15 mouse cellular contexts compared by ENCODE assay signal in the genomic region with DNA sequence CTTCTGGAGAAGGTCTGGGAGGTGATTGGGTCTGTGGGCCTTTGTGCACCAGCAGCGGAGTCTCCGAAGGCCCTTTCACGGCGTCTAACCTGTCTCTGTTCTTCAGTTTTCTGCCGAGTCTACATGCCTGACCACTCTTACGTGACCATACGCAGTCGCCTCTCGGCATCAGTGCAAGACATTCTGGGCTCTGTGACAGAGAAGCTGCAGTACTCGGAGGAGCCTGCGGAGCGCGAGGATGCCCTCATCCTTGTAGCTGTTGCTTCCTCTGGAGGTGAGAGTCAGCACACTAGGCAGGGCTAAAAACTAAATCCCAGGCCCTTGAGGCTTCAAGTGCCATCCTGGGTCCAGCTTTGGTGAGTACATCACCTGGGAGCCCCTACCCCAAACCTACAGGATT. TPM values are rescaled to one million over a fixed set of nuclear protein-coding genes. Genes with fewer than 3 reads are reported as not detected.
DNase-seq lines count a peak whose midpoint lies in the region; ATAC-seq lines count a peak whose summit lies in the region.
"Had no signal": no experiment of that assay in that cellular context is flagged by ENCODE, and none has a peak within 500 bp of the region (broad histone marks: within the 10 kb centered on the region; RNA-seq: fewer than 3 reads in every experiment).

No protein-coding gene starts in this region.

- DNase-seq in cerebellum, adult 18-20 months: peak; percentile 61 to 70
- DNase-seq in kidney, postnatal 4 days: peak; percentile 46 to 66
- no peak for DNase-seq in kidney, adult 11 months
- DNase-seq in ES-CJ7 (ENCODE audit: low read depth, low spot score): peak; percentile 77
- peak; percentile 63 to 67 for DNase-seq in cerebellum, postnatal 36 days
- no peak for DNase-seq in heart, adult 9 months (ENCODE audit: low spot score in 2 of 2)
- DNase-seq: heart, adult 2 months; heart, postnatal 4 days; kidney, adult 8-10 months; layer of hippocampus, postnatal 36 days; liver; lung, postnatal 36 days had no signal

- ATAC-seq in cerebellum, adult (ENCODE audit: insufficient number of reproducible peaks, low FRiP score, low TSS enrichment): no peak; the same call in 1 of the 2 replicates
- ATAC-seq in megakaryocyte progenitor cell, adult 5-6 weeks (replicated peaks; ENCODE audit: poor library complexity): no peak

RNA-seq across cellular contexts. Expression of a gene that starts 9.4 kb away (rescaled TPM):
- total RNA-seq in megakaryocyte progenitor cell, adult 5-6 weeks (2015): 0.24 and 1.8 TPM in 2 replicates
- not detected in 2 replicates for total RNA-seq in megakaryocyte progenitor cell, adult 5-6 weeks (2017)
- total RNA-seq: monocyte, adult 5-6 weeks had no signal

RNA-seq across cellular contexts. Expression of a gene that starts 17.4 kb away (rescaled TPM):
- 15.0 and 17.1 TPM in 2 replicates for total RNA-seq in megakaryocyte progenitor cell, adult 5-6 weeks (2015)
- 3.0 and 3.6 TPM in 2 replicates for total RNA-seq in megakaryocyte progenitor cell, adult 5-6 weeks (2017)

RNA-seq across cellular contexts. Expression of a gene that starts 41.3 kb away (rescaled TPM):
- 38.3 and 39.0 TPM in 2 replicates for total RNA-seq in megakaryocyte progenitor cell, adult 5-6 weeks (2015)
- 18.3 and 31.7 TPM in 2 replicates for total RNA-seq in megakaryocyte progenitor cell, adult 5-6 weeks (2017)

RNA-seq across cellular contexts. Expression of a gene that starts 50.7 kb away (rescaled TPM):
- total RNA-seq in megakaryocyte progenitor cell, adult 5-6 weeks (2015): 60.8 and 62.0 TPM in 2 replicates
- total RNA-seq in megakaryocyte progenitor cell, adult 5-6 weeks (2017): 76.3 and 99.9 TPM in 2 replicates

Comparison
In these comparisons a context has a peak if more than half of its experiments do, and no peak if none do; other contexts are left out.
1. DNase-seq: peak in cerebellum, adult 18-20 months (2 of 2), kidney, postnatal 4 days (2 of 2), ES-CJ7 (single experiment) and cerebellum, postnatal 36 days (2 of 2); none in kidney, adult 11 months (single experiment) and heart, adult 9 months (0 of 2).